Mouse (Mus musculus) ES-E14 (cell line): ENCODE measurements around the gene Gh. TPM values are rescaled to one million over a fixed set of nuclear protein-coding genes. Genes with fewer than 3 reads are reported as not detected.

Source experiments
- DNase-seq: peaks from one replicate; pipeline ENCODE4 v3.0.0-alpha.2; 2013; ENCODE audit warnings: low read depth, low spot score
- H3K27ac ChIP-seq: 2 replicates; pipeline ENCODE4 v1.5.1; 2012; ENCODE audit warnings: low read depth, mild to moderate bottlenecking, low read length, moderate library complexity, mixed read lengths; ENCODE audit not compliant: poor library complexity, insufficient read depth, severe bottlenecking
- H3K36me3 ChIP-seq: 2 replicates; pipeline ENCODE4 v1.6.1; 2012; ENCODE audit warnings: mild to moderate bottlenecking, low read length, moderate library complexity, mixed read lengths; ENCODE audit not compliant: control insufficient read depth, poor library complexity, insufficient read depth, severe bottlenecking
- H3K4me1 ChIP-seq, 2 experiments: fragments of 150-350 bp in 1 of 2; sonication (generic) in 1 of 2; 2 replicates each; pipeline ENCODE4 v1.6.1; 2012; ENCODE audit warnings: low read length in 2 of 2, mild to moderate bottlenecking in 1 of 2, mixed read lengths in 1 of 2; ENCODE audit not compliant: control insufficient read depth in 2 of 2, insufficient read depth in 2 of 2, poor library complexity in 1 of 2
- H3K4me3 ChIP-seq, 2 experiments: fragments of 150-350 bp in 1 of 2; sonication (generic) in 1 of 2; 2 replicates each; pipeline ENCODE4 v1.5.1; 2012; ENCODE audit warnings: low read length in 2 of 2, low read depth in 1 of 2, mild to moderate bottlenecking in 1 of 2, mixed read lengths in 1 of 2; ENCODE audit not compliant: insufficient read depth in 1 of 2, poor library complexity in 1 of 2, severe bottlenecking in 1 of 2
- H3K9ac ChIP-seq: 2 replicates; pipeline ENCODE4 v1.6.1; 2012; ENCODE audit warnings: low read depth, mild to moderate bottlenecking, low read length, mixed read lengths; ENCODE audit not compliant: poor library complexity, insufficient read depth, severe bottlenecking
- H3K9me3 ChIP-seq: fragments of 150-350 bp; sonication (generic); 2 replicates; pipeline ENCODE4 v1.6.1; 2012; ENCODE audit warnings: low read depth, mild to moderate bottlenecking, low read length; ENCODE audit not compliant: control insufficient read depth, insufficient read depth
- CHD2 ChIP-seq: IDR thresholded peaks from 2 replicates; pipeline ENCODE4 v1.6.1; 2014; ENCODE audit warnings: mild to moderate bottlenecking, low read depth, low read length, inconsistent platforms
- HCFC1 ChIP-seq: IDR thresholded peaks from 2 replicates; pipeline ENCODE4 v1.6.1; 2012; ENCODE audit warnings: low read length, inconsistent platforms, borderline replicate concordance; ENCODE audit not compliant: insufficient read depth
- MAFK ChIP-seq: IDR thresholded peaks from 2 replicates; pipeline ENCODE4 v1.6.1; 2014; ENCODE audit warnings: mild to moderate bottlenecking, low read depth, low read length, inconsistent platforms; ENCODE audit not compliant: insufficient read depth
- ZC3H11A ChIP-seq: IDR thresholded peaks from 2 replicates; pipeline ENCODE4 v1.6.1; 2012; ENCODE audit warnings: low read depth, mild to moderate bottlenecking, inconsistent platforms, low read length, borderline replicate concordance
- ZNF384 ChIP-seq: IDR thresholded peaks from 2 replicates; pipeline ENCODE4 v1.6.1; 2012; ENCODE audit warnings: low read depth, low read length, inconsistent platforms
- in situ Hi-C, 2 experiments: fragments of 600-800 bp; cut with MboI; formaldehyde crosslinking; loops; one replicate each; pipeline ENCODE4 v1.15.1; 2025; ENCODE audit warnings: low sequenced_read_pairs in 2 of 2, inconsistent platforms in 1 of 2; ENCODE audit not compliant: unreplicated experiment in 2 of 2
- total RNA-seq: library from RNA; depleted of rRNA; stranded (reverse); fragments of 300-350 nt; gene quantifications from 2 replicates; pipeline ENCODE4 v1.2.3, GENCODE M21; 2012; rRNA removed

Gene Gh
- total RNA-seq, 1 experiment, result not detected

DNA sequence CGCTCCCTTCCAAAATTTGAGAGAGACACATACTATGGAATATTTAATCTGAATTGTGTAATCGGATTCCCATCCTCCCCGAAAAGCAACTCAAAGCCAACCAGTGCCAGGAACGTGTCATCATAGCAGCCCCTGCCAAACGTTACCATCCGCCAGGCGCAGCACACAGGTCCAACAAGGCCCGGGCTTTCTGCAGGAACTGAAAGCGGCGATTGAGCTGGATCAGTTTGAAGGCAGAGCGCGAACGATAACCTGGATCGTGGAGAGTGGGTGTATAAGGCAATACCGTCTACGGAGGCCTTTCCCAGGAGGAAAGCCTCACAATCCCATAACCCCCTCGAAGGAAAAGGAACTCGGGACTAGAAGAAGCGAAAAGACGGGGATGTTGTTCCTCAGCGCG lies 46.5 kb downstream of the Gh start:
- H3K36me3 ChIP-seq, result peaks cover 51% of the 10 kb centered on the region
- H3K27ac ChIP-seq, result peak overlapping the region; percentile 76
- no peak for TF ChIP-seq CHD2
- TF ChIP-seq MAFK, result no peak
- no peak for TF ChIP-seq HCFC1
- no peak for TF ChIP-seq ZC3H11A
- no peak for TF ChIP-seq ZNF384
- peak overlapping the region; percentile 96 to 100 for H3K4me3 ChIP-seq
- H3K9ac ChIP-seq, result peak overlapping the region; percentile 100
- in situ Hi-C loops, result no loop called here
- DNase-seq, result no peak
- peaks cover 4 to 10% of the 10 kb centered on the region in 2 experiments; a peak in 3 of 4 replicates for H3K4me1 ChIP-seq
- no peaks in the 10 kb centered on the region for H3K9me3 ChIP-seq

- no peak for DNase-seq
- no peaks in the 10 kb centered on the region for H3K9me3 ChIP-seq
- peaks cover 4 to 10% of the 10 kb centered on the region in 2 experiments; a peak in 3 of 4 replicates for H3K4me1 ChIP-seq
- H3K27ac ChIP-seq, result no peak overlapping the region
- no peak for TF ChIP-seq ZNF384
- TF ChIP-seq MAFK, result no peak
- no peak for TF ChIP-seq CHD2
- TF ChIP-seq ZC3H11A, result no peak
- TF ChIP-seq HCFC1, result no peak
- in situ Hi-C loops, result no loop called here
- H3K9ac ChIP-seq, result peak overlapping the region; percentile 100
- peaks cover 55% of the 10 kb centered on the region for H3K36me3 ChIP-seq
- H3K4me3 ChIP-seq, result peak overlapping the region; percentile 96 to 100
Observed at GRCm38 (mm10) chr11:106254767-106255166, 46.9 kb downstream of the Gh start.

Other genes with a start within 250 kb of the Gh start
- 12.6 and 17.4 TPM in 2 replicates for gene Taco1, start 235.8 kb downstream of the Gh start, total RNA-seq
- gene Map3k3, start 217.3 kb downstream of the Gh start, total RNA-seq, result 38.2 and 43.7 TPM in 2 replicates
- gene Gm10840, start 141.0 kb downstream of the Gh start, total RNA-seq, result not detected in 2 replicates
- gene Limd2, start 141.0 kb downstream of the Gh start, total RNA-seq, result 20.3 and 30.9 TPM in 2 replicates
- gene Strada, start 99.7 kb downstream of the Gh start, total RNA-seq, result 14.5 and 24.0 TPM in 2 replicates
- gene Ccdc47, start 85.5 kb downstream of the Gh start, total RNA-seq, result 82.3 and 91.2 TPM in 2 replicates
- 48.2 and 64.3 TPM in 2 replicates for gene Ddx42, start 84.9 kb downstream of the Gh start, total RNA-seq
- 304 and 403 TPM in 2 replicates for gene Ftsj3, start 45.8 kb downstream of the Gh start, total RNA-seq
- gene Psmc5, start 45.7 kb downstream of the Gh start, total RNA-seq, result 161 and 263 TPM in 2 replicates
- gene Smarcd2, start 28.9 kb downstream of the Gh start, total RNA-seq, result 45.0 and 47.7 TPM in 2 replicates
- gene Tcam1, start 25.2 kb downstream of the Gh start, total RNA-seq, result 1.0 and 1.3 TPM in 2 replicates
- gene Cd79b, start 12.9 kb upstream of the Gh start, total RNA-seq, result 3.6 and 4.2 TPM in 2 replicates
- gene Scn4a, start 51.4 kb upstream of the Gh start, total RNA-seq, result 0.13 and 0.16 TPM in 2 replicates
- gene Prr29, start 63.6 kb upstream of the Gh start, total RNA-seq, result not detected in 2 replicates
- gene Icam2, start 86.2 kb upstream of the Gh start, total RNA-seq, result 0.37 and 0.89 TPM in 2 replicates
- gene Ern1, start 186.0 kb upstream of the Gh start, total RNA-seq, result 7.4 and 10.4 TPM in 2 replicates